Mouse (Mus musculus) G1E (cell line): ENCODE results near the gene S100a10. TPM values are rescaled to one million over a fixed set of nuclear protein-coding genes. Genes with fewer than 3 reads are reported as not detected.

Source experiments
- ATAC-seq: 2 replicates; pipeline ENCODE4 v1.8.0; 2016; ENCODE audit warnings: mild to moderate bottlenecking; ENCODE audit not compliant: insufficient number of reproducible peaks, poor library complexity, low FRiP score, severe bottlenecking; ENCODE audit errors: extremely low read depth
- DNase-seq: peaks from one replicate; pipeline ENCODE4 v3.0.0; 2012; ENCODE audit warnings: low spot score
- H3K27me3 ChIP-seq: 2 replicates; pipeline ENCODE4 v1.6.1; 2012; ENCODE audit warnings: mild to moderate bottlenecking, low read length, inconsistent platforms; ENCODE audit not compliant: insufficient read depth
- H3K36me3 ChIP-seq: replicated peaks from 2 replicates; pipeline ENCODE3; 2012; ENCODE audit warnings: mild to moderate bottlenecking, inconsistent platforms
- H3K4me1 ChIP-seq: 2 replicates; pipeline ENCODE4 v1.6.1; 2012; ENCODE audit warnings: low read depth, low read length, inconsistent platforms, mixed read lengths; ENCODE audit not compliant: insufficient read depth
- H3K4me3 ChIP-seq: 2 replicates; pipeline ENCODE4 v1.5.1; 2012; ENCODE audit warnings: low read depth, mild to moderate bottlenecking, inconsistent platforms, low read length, moderate library complexity, mixed read lengths
- H3K9me3 ChIP-seq: replicated peaks from 2 replicates; pipeline ENCODE4 v1.6.1; 2012; ENCODE audit warnings: inconsistent platforms
- CTCF ChIP-seq: IDR thresholded peaks from 2 replicates; pipeline ENCODE4 v1.5.1; 2012; ENCODE audit warnings: low read depth, low read length, inconsistent platforms, mixed read lengths
- GATA1 ChIP-seq: IDR thresholded peaks from 2 replicates; pipeline ENCODE4 v1.6.1; 2012; ENCODE audit warnings: borderline replicate concordance, low read length, inconsistent platforms, mixed read lengths
- GATA2 ChIP-seq: IDR thresholded peaks from 2 replicates; pipeline ENCODE4 v1.6.1; 2012; ENCODE audit warnings: low read depth, low read length, inconsistent platforms, borderline replicate concordance
- POLR2AphosphoS5 ChIP-seq: IDR thresholded peaks from 2 replicates; pipeline ENCODE4 v1.6.1; 2012; ENCODE audit warnings: low read depth, low read length, inconsistent platforms; ENCODE audit not compliant: insufficient replicate concordance
- TAL1 ChIP-seq: conservative IDR thresholded peaks from 2 replicates; pipeline ENCODE4 v1.6.1; 2012; ENCODE audit warnings: low read depth, low read length, inconsistent platforms, mixed read lengths
- polyA plus RNA-seq: library from polyadenylated mRNA; stranded (reverse); fragments of >175 nt; gene quantifications from 2 replicates; pipeline ENCODE4 v1.2.3, GENCODE M21; 2012
- total RNA-seq, 2 experiments: library from RNA; stranded (forward) in 1 of 2; stranded (reverse) in 1 of 2; fragments of 200-1000 nt in 1 of 2; fragments of >200 nt in 1 of 2; fragmentation: Nextera tagmentation in 1 of 2; gene quantifications; 2 replicates each; pipeline ENCODE4 v1.2.3; 2014 to 2017

The S100a10 gene
- total and polyA plus RNA-seq, 3 experiments, result not detected

DNA sequence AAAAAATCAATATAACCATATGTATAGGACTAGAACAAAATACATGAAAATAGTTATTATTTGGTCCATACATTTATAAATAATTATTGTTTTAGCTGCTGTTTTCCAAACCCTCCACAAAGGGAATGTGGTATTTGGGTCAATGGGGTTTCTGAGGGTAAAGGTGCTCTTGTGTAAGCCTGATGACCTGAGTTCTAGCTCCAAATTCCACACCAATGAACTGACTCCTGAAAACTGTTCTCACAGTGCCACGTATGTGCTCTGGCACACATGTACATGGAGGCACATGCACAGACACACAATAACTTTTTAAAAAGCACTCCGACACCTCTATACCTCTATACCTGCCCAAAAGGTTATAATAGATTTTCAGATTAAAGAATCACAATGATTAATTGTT, 1.6 kb upstream of the S100a10 start:
- Histone ChIP-seq H3K4me3 (no peak overlapping the region), H3K27me3 (no peaks in the 10 kb centered on the region), H3K36me3 (no peaks in the 10 kb centered on the region), H3K4me1 (no peaks in the 10 kb centered on the region), H3K9me3 (peaks cover 22% of the 10 kb centered on the region)
- no peak for ATAC-seq
- TF ChIP-seq GATA2, result no peak
- no peak for DNase-seq

DNA sequence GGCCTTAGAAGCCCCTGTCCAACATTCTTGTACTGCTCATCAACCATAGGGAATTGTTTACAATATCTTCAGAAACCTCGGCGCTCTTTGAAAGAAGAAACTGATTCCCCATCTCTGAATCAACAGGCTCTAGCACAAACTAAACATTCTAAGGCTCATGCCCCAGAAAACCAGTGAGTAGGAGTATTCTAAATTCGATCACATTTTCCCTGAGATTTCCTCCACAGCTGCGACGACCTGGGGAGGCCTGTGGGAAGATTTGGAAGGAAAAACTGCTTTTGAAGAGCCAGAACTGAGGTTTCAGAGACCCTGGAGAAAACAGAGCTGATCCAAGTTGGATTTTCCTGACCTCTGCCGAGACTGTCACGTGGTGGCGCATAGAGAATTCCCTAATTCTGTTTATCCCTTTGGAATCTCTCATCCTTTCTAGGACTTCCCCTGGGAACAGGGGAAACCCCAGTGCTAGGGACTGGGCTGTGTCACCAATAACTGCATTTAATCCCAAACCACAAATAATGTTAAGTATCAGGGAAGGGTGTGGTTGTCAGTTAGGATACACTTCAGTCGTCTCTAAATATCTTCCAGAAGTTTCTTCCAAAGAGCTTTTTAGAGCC, 1.0 kb upstream of the S100a10 start:
- no peaks in the 10 kb centered on the region for H3K36me3 ChIP-seq
- TF ChIP-seq TAL1, result no peak
- TF ChIP-seq GATA2, result no peak
- no peak for TF ChIP-seq CTCF
- TF ChIP-seq GATA1, result no peak
- DNase-seq (no peak), ATAC-seq (no peak)
- peaks cover 23% of the 10 kb centered on the region for H3K9me3 ChIP-seq
- H3K4me1 ChIP-seq, result no peaks in the 10 kb centered on the region
- no peak overlapping the region for H3K4me3 ChIP-seq
- H3K27me3 ChIP-seq, result no peaks in the 10 kb centered on the region

DNA sequence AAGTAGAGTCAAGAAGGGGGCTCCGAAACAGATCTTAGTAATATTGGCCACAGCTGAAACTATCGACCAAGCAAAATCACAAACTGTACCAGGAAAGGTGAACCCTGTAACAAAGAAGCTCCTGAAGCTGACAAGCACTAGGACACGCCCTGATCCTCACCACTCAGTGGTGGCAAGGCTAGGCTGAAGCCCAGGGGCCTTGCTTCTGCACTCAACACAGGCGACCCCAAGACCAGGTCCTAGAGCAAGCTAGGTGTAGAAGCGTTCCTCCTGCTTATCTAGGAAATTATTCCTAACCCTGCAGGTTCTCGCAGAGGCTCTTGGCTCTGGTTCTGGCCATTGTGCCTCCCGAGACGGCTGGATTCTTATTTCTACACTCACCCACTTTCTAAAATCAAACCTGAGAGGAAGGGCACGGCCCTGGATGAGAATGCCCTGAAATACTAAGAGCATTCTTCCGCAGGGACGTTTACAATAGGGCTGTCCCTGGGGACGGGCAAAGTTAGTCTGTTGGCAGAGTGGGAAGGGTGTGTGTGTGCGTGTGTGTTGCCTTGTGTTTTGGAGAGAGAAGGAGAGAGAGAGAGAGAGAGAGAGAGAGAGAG, 400 bp upstream of the S100a10 start:
- H3K4me1 ChIP-seq, result no peaks in the 10 kb centered on the region
- no peaks in the 10 kb centered on the region for H3K27me3 ChIP-seq
- ATAC-seq (no peak), DNase-seq (no peak)
- peaks cover 22% of the 10 kb centered on the region for H3K9me3 ChIP-seq
- TF ChIP-seq GATA2 (no peak), TAL1 (no peak), GATA1 (no peak), POLR2AphosphoS5 (no peak), CTCF (no peak)
- no peak overlapping the region for H3K4me3 ChIP-seq
- H3K36me3 ChIP-seq, result no peaks in the 10 kb centered on the region

DNA sequence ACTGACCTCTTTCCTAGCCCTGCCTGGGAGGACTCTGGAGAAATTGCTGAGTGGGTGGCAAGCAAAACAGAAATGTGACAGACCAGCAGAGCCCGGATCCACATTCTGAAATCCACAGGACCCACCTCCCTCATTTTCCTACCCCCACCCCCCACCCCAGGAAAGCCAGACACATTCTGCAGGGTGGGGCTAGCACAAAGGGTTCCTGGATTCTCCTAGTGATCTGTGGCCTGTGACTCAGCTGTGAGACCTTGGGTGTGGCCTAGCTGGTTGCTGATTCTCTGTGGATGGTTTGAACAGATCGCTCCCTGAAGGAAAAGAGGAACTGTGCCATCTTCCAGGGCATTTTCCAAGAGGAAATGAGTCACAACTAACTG, 986 bp downstream of the S100a10 start:
- no peak for ATAC-seq
- H3K9me3 ChIP-seq, result peaks cover 28% of the 10 kb centered on the region

DNA sequence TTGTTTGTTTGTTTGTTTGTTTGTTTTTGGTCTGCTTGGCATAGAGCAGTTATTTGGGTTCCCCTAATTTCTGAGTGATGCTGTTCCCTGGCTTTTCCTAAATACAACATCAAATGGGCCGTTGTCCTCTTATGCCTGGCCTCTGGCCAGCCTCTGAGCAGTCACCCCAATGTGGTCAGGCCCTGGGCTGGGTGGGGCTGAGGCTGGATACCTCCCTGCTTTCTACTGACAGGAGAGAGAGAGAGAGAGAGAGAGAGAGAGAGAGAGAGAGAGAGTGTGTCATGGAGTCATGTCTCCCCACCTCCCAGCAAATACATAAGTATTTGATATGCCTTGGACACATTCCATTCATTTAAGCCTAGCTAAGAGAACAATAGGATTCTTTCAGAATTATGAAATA, 1.7 kb downstream of the S100a10 start:
- Histone ChIP-seq H3K4me3 (no peak overlapping the region), H3K4me1 (no peaks in the 10 kb centered on the region), H3K36me3 (no peaks in the 10 kb centered on the region), H3K9me3 (peaks cover 28% of the 10 kb centered on the region), H3K27me3 (no peaks in the 10 kb centered on the region)
- DNase-seq, result no peak
- ATAC-seq, result no peak
- TF ChIP-seq GATA1, result no peak
- no peak for TF ChIP-seq CTCF
- no peak for TF ChIP-seq POLR2AphosphoS5
- TF ChIP-seq GATA2, result no peak
- no peak for TF ChIP-seq TAL1

More for the DNA sequence above, 986 bp downstream of the S100a10 start:
- Histone ChIP-seq H3K36me3 (no peaks in the 10 kb centered on the region), H3K27me3 (no peaks in the 10 kb centered on the region), H3K4me1 (no peaks in the 10 kb centered on the region), H3K4me3 (no peak overlapping the region)
- no peak for DNase-seq
- TF ChIP-seq TAL1, result no peak
- TF ChIP-seq CTCF, result no peak
- TF ChIP-seq POLR2AphosphoS5, result no peak
- no peak for TF ChIP-seq GATA2
- no peak for TF ChIP-seq GATA1

DNA sequence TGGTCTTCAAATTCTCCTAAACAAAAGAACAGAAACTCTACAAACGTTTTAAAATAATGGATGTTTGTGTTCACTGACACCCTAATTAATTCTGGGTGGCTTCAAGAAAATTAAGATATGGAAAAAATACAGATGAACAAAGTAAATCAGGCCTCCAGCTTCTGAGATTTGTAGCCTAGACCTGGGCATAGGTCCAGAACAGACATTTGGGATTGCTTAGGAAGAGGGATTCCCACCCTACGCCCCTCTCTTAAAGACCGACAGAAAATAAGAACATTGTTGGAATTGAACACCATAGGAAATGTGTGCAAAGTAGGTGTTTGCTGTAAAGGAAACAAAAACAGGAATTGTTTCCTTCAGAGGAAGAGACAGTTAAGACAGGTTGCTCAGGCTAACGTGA, 2.6 kb downstream of the S100a10 start:
- H3K36me3 ChIP-seq, result no peaks in the 10 kb centered on the region
- H3K4me1 ChIP-seq, result no peaks in the 10 kb centered on the region

DNA sequence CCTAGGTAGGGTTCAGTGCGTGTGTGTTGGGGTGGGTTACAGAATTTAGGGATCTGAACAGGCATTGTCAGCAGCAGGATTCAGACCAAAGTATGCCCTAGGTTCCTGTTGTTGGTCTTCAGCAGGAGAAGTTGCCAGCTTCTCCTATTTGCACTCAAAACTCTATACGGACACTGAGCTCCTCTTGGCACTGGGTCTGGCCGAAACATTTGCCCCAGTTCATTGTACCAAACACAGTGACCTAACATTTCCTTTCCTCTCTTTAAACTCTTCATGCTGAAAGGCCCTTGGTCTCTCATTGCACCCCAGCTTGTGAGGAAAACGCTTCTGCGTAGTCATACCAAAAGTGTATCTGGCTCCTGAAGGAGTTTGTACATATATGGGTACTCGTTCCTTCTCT, 5.1 kb downstream of the S100a10 start:
- peaks cover 24% of the 10 kb centered on the region for H3K9me3 ChIP-seq
- no peaks in the 10 kb centered on the region for H3K4me1 ChIP-seq
- no peak for DNase-seq
- no peaks in the 10 kb centered on the region for H3K36me3 ChIP-seq
- ATAC-seq, result no peak
- H3K27me3 ChIP-seq, result no peaks in the 10 kb centered on the region
- H3K4me3 ChIP-seq, result no peak overlapping the region
- TF ChIP-seq GATA2, result no peak
- TF ChIP-seq CTCF, result no peak
- TF ChIP-seq TAL1, result no peak
- TF ChIP-seq GATA1, result no peak
- no peak for TF ChIP-seq POLR2AphosphoS5

More for the DNA sequence above, 2.6 kb downstream of the S100a10 start:
- H3K27me3 ChIP-seq, result no peaks in the 10 kb centered on the region
- H3K4me3 ChIP-seq, result no peak overlapping the region
- no peak for TF ChIP-seq GATA2
- no peak for TF ChIP-seq GATA1
- TF ChIP-seq POLR2AphosphoS5, result no peak
- no peak for TF ChIP-seq TAL1
- ATAC-seq (no peak), DNase-seq (no peak)
- H3K9me3 ChIP-seq, result peaks cover 28% of the 10 kb centered on the region
